ENCODE assay signal across 23 mouse cellular contexts in genomic region chr4:34987109-34987508, GRCm38 (mm10).
DNase-seq lines count a peak whose midpoint lies in the region; ATAC-seq and TF ChIP-seq lines count a peak whose summit lies in the region.
"Had no signal": no experiment of that assay in that cellular context is flagged by ENCODE, and none has a peak within 500 bp of the region (broad histone marks: within the 10 kb centered on the region; RNA-seq: fewer than 3 reads in every experiment).

No protein-coding gene starts in this region.

- H3K9me3 ChIP-seq in lung, embryonic 16.5 days (ENCODE audit: control insufficient read depth, low read length) = no peaks in the 10 kb centered on the region
- no peaks in the 10 kb centered on the region for H3K9me3 ChIP-seq in lung, postnatal 0 days (ENCODE audit: low read length)
- H3K9me3 ChIP-seq in liver, embryonic 14.5 days (ENCODE audit: control insufficient read depth, low read length) = no peaks in the 10 kb centered on the region
- H3K9me3 ChIP-seq in stomach, embryonic 15.5 days = no peaks in the 10 kb centered on the region
- H3K9me3 ChIP-seq: forebrain, embryonic 13.5 days; heart, embryonic 15.5 days; midbrain, embryonic 12.5 days had no signal

- peaks cover 20% of the 10 kb centered on the region for H3K4me1 ChIP-seq in lung, embryonic 16.5 days (replicated peaks; ENCODE audit: control insufficient read depth, insufficient read depth, low read length)
- H3K4me1 ChIP-seq in lung, postnatal 0 days (ENCODE audit: insufficient read depth, low read depth, low read length) = no peaks in the 10 kb centered on the region
- peaks cover 0 to 5% of the 10 kb centered on the region in 2 experiments; a peak in 2 of 4 replicates for H3K4me1 ChIP-seq in liver, embryonic 14.5 days (replicated peaks; ENCODE audit: control insufficient read depth in 2 of 2, insufficient read depth in 2 of 2, low read length in 1 of 2)
- H3K4me1 ChIP-seq in stomach, embryonic 15.5 days = peaks cover 32% of the 10 kb centered on the region

- no peak for TF ChIP-seq CTCF in lung, postnatal 0 days (IDR thresholded peaks at IDR 0.05)
- TF ChIP-seq CTCF in liver, embryonic 14.5 days (IDR thresholded peaks at IDR 0.05; ENCODE audit: low read depth) = no peak
- no peak for TF ChIP-seq CTCF in gastrocnemius, adult 2 months (IDR thresholded peaks at IDR 0.05)

- intact Hi-C loops in gastrocnemius, adult 2 months (cut with DNase I) = no loop called here

- WGBS in lung, embryonic 16.5 days = 63% methylated on average over 12 of the region's 12 CpGs
- WGBS in lung, postnatal 0 days = 64% methylated on average over 12 of the region's 12 CpGs
- 62% methylated on average over 12 of the region's 12 CpGs for WGBS in liver, embryonic 14.5 days (ENCODE audit: insufficient replicate concordance)
- 74% methylated on average over 12 of the region's 12 CpGs for WGBS in stomach, embryonic 15.5 days

- peak overlapping the region; percentile 12; the same call in 1 of the 2 replicates for H3K27ac ChIP-seq in lung, embryonic 16.5 days (ENCODE audit: low read length)
- H3K27ac ChIP-seq in lung, postnatal 0 days (ENCODE audit: low read length) = no peak overlapping the region
- no peak overlapping the region; the same call in 1 of the 2 replicates for H3K27ac ChIP-seq in liver, embryonic 14.5 days
- H3K27ac ChIP-seq in stomach, embryonic 15.5 days = peak overlapping the region; percentile 33; the same call in 1 of the 2 replicates
- H3K27ac ChIP-seq in gastrocnemius, adult 2 months = no peak overlapping the region
- H3K27ac ChIP-seq: forebrain, embryonic 13.5 days; heart, embryonic 15.5 days; kidney, postnatal 0 days; layer of hippocampus, adult 2 months; midbrain, embryonic 12.5 days had no signal

- no peak overlapping the region for H3K4me3 ChIP-seq in lung, embryonic 16.5 days (ENCODE audit: low read length)
- no peak overlapping the region for H3K4me3 ChIP-seq in lung, postnatal 0 days (ENCODE audit: low read depth, low read length)
- H3K4me3 ChIP-seq in liver, embryonic 14.5 days (ENCODE audit: insufficient read depth in 1 of 2, low read depth in 2 of 2, low read length in 2 of 2) = no peak overlapping the region
- H3K4me3 ChIP-seq in stomach, embryonic 15.5 days (replicated peaks) = no peak overlapping the region
- H3K4me3 ChIP-seq in gastrocnemius, adult 2 months = no peak overlapping the region
- H3K4me3 ChIP-seq: forebrain, embryonic 13.5 days; heart, embryonic 15.5 days; layer of hippocampus, adult 2 months; midbrain, embryonic 12.5 days had no signal

- H3K4me2 ChIP-seq in lung, embryonic 16.5 days (ENCODE audit: low read depth, low read length) = no peak overlapping the region
- no peak overlapping the region for H3K4me2 ChIP-seq in lung, postnatal 0 days (replicated peaks; ENCODE audit: low read depth, low read length)
- H3K4me2 ChIP-seq in liver, embryonic 14.5 days (ENCODE audit: low read depth) = peak overlapping the region; percentile 8; the same call in 1 of the 2 replicates
- no peak overlapping the region for H3K4me2 ChIP-seq in stomach, embryonic 15.5 days
- H3K4me2 ChIP-seq: forebrain, embryonic 13.5 days; heart, embryonic 15.5 days; midbrain, embryonic 12.5 days had no signal

- no peaks in the 10 kb centered on the region; the same call in 1 of the 2 replicates for H3K27me3 ChIP-seq in lung, embryonic 16.5 days (ENCODE audit: control insufficient read depth, insufficient read depth, low read depth, low read length)
- H3K27me3 ChIP-seq in lung, postnatal 0 days (replicated peaks; ENCODE audit: insufficient read depth, low read length) = no peaks in the 10 kb centered on the region
- no peaks in the 10 kb centered on the region for H3K27me3 ChIP-seq in liver, embryonic 14.5 days (ENCODE audit: control insufficient read depth, insufficient read depth, low read length)
- H3K27me3 ChIP-seq in stomach, embryonic 15.5 days (replicated peaks) = no peaks in the 10 kb centered on the region
- H3K27me3 ChIP-seq: forebrain, embryonic 13.5 days; midbrain, embryonic 12.5 days had no signal

- DNase-seq in lung, postnatal 0 days (ENCODE audit: low spot score) = no peak
- peak; percentile 26 for DNase-seq in liver
- peak in 2 of 3 experiments; percentile 2 to 7 for DNase-seq in liver, embryonic 14.5 days (ENCODE audit: low read depth in 3 of 3, low spot score in 3 of 3)
- DNase-seq in ovary, postnatal 36 days (ENCODE audit: low spot score) = no peak
- DNase-seq in gastrocnemius, adult 2 months = no peak
- DNase-seq in retina, postnatal 1 day = no peak
- DNase-seq: adrenal gland, adult 8-10 months; cerebellum, adult 18-20 months; cerebellum, postnatal 14 days; heart, postnatal 4 days; kidney, adult 11 months; lung, adult 2 months; right cerebral cortex, postnatal 4 days; thymus, postnatal 25 days had no signal

- no peaks in the 10 kb centered on the region for H3K36me3 ChIP-seq in lung, embryonic 16.5 days (ENCODE audit: control insufficient read depth, insufficient read depth, low read length)
- no peaks in the 10 kb centered on the region for H3K36me3 ChIP-seq in lung, postnatal 0 days (ENCODE audit: insufficient read depth, low read length)
- H3K36me3 ChIP-seq in liver, embryonic 14.5 days (replicated peaks; ENCODE audit: control insufficient read depth, insufficient read depth, low read depth) = no peaks in the 10 kb centered on the region
- no peaks in the 10 kb centered on the region for H3K36me3 ChIP-seq in stomach, embryonic 15.5 days
- H3K36me3 ChIP-seq: heart, embryonic 15.5 days; midbrain, embryonic 12.5 days had no signal

- H3K9ac ChIP-seq in lung, embryonic 16.5 days (ENCODE audit: low read length) = no peak overlapping the region
- no peak overlapping the region for H3K9ac ChIP-seq in lung, postnatal 0 days (replicated peaks; ENCODE audit: low read depth)
- H3K9ac ChIP-seq in liver, embryonic 14.5 days (replicated peaks) = no peak overlapping the region
- no peak overlapping the region for H3K9ac ChIP-seq in stomach, embryonic 15.5 days
- H3K9ac ChIP-seq: forebrain, embryonic 13.5 days; heart, embryonic 15.5 days; midbrain, embryonic 12.5 days had no signal

- peak; percentile 24 for ATAC-seq in lung, embryonic 16.5 days (ENCODE audit: low read depth)
- ATAC-seq in lung, postnatal 0 days = no peak
- peak; percentile 47; the same call in 1 of the 2 replicates for ATAC-seq in liver, embryonic 14.5 days (ENCODE audit: insufficient read depth)
- ATAC-seq in stomach, embryonic 15.5 days (ENCODE audit: insufficient read depth, low FRiP score, low read depth) = 0 out of 2 replicates have a peak, but pooled peaks have one; percentile 21
- ATAC-seq: activated CD4-positive, CD25-positive, alpha-beta regulatory T cell, adult 4 months; forebrain, embryonic 13.5 days; hindbrain, embryonic 16.5 days had no signal

- TF ChIP-seq EP300 in lung, postnatal 0 days (IDR thresholded peaks at IDR 0.05) = no peak
- no peak for TF ChIP-seq EP300 in liver, embryonic 14.5 days (IDR thresholded peaks at IDR 0.05; ENCODE audit: low read depth)

Comparison
In these comparisons a context has a peak if more than half of its experiments do, and no peak if none do; other contexts are left out.
1. H3K27ac ChIP-seq: peak in lung, embryonic 16.5 days (single experiment) and stomach, embryonic 15.5 days (single experiment); none in lung, postnatal 0 days (single experiment), liver, embryonic 14.5 days (single experiment) and gastrocnemius, adult 2 months (single experiment).
2. DNase-seq: peak in liver (single experiment) and liver, embryonic 14.5 days (2 of 3); none in lung, postnatal 0 days (single experiment), ovary, postnatal 36 days (single experiment), gastrocnemius, adult 2 months (single experiment) and retina, postnatal 1 day (single experiment).